Mouse (Mus musculus): Measurements from ENCODE around the gene Zfr. TPM values are rescaled to one million over a fixed set of nuclear protein-coding genes. Genes with fewer than 3 reads are reported as not detected.

The Zfr gene
- 124 and 177 TPM in 2 replicates for polyA plus RNA-seq (2011; ENCODE audit: insufficient read depth, insufficient read length, low read depth, missing spikeins)

GRCm38 (mm10) chr15:12117242-12118092 lies at the start of gene Zfr:
Zfr (plus strand) TSS chr15:12117831.
- H3K4me1 ChIP-seq (ENCODE audit: control insufficient read depth, insufficient read depth, low read length) = peaks cover 3% of the 10 kb centered on the region
- TF ChIP-seq CTCF (IDR thresholded peaks at IDR 0.05; ENCODE audit: low read depth, low read length) (no peak), EP300 (IDR thresholded peaks at IDR 0.05; ENCODE audit: insufficient read depth, low read depth, low read length) (no peak), POLR2A (IDR thresholded peaks at IDR 0.05; ENCODE audit: insufficient read depth, low read length) (peak; percentile 65)
- peak within 1 kb of the TSS; percentile 98 for H3K4me3 ChIP-seq (ENCODE audit: low read depth, low read length)
- H3K9ac ChIP-seq (ENCODE audit: low read depth, poor library complexity, severe bottlenecking) = peak within 1 kb of the TSS; percentile 98
- no peaks in the 10 kb centered on the region for H3K9me3 ChIP-seq (replicated peaks; ENCODE audit: control insufficient read depth, insufficient read depth, low read length, poor library complexity, severe bottlenecking)
- no peaks in the 10 kb centered on the region for H3K27me3 ChIP-seq (ENCODE audit: control insufficient read depth, insufficient read depth, low read length, poor library complexity, severe bottlenecking)
- peaks cover 3% of the 10 kb centered on the region; the same call in 1 of the 2 replicates for H3K36me3 ChIP-seq (ENCODE audit: control insufficient read depth, insufficient read depth, low read length, poor library complexity, severe bottlenecking)
- H3K27ac ChIP-seq (ENCODE audit: insufficient read depth, low read length) = peak within 1 kb of the TSS; percentile 28

DNA sequence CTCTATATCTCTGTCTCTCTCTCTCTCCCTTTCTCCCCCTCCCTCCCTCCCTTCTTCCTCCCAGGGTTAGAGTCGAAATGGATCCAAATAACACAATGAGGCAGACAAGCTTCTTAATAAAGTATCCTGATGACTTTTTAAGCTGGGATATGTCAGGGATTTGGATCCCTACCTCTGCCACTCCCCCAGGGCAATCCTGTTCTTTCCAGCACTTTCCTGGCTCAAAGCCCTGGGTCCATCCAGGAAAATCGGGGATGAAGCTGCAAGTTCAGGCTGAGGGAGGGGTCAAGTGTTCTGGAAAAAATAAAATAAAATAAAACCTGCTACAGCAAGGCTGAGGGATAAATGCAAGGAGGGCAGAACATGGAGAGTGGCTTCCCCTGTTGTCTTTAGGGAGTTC lies 49.7 kb upstream of the Zfr start:
- Histone ChIP-seq H3K4me3 (ENCODE audit: low read depth, low read length) (no peak overlapping the region), H3K4me1 (ENCODE audit: control insufficient read depth, insufficient read depth, low read length) (no peaks in the 10 kb centered on the region), H3K9me3 (replicated peaks; ENCODE audit: control insufficient read depth, insufficient read depth, low read length, poor library complexity, severe bottlenecking) (peaks cover 6% of the 10 kb centered on the region), H3K36me3 (ENCODE audit: control insufficient read depth, insufficient read depth, low read length, poor library complexity, severe bottlenecking) (no peaks in the 10 kb centered on the region), H3K27ac (ENCODE audit: insufficient read depth, low read length) (no peak overlapping the region), H3K9ac (ENCODE audit: low read depth, poor library complexity, severe bottlenecking) (no peak overlapping the region), H3K27me3 (ENCODE audit: control insufficient read depth, insufficient read depth, low read length, poor library complexity, severe bottlenecking) (no peaks in the 10 kb centered on the region)
- TF ChIP-seq EP300 (IDR thresholded peaks at IDR 0.05; ENCODE audit: insufficient read depth, low read depth, low read length) = no peak
- no peak for TF ChIP-seq CTCF (IDR thresholded peaks at IDR 0.05; ENCODE audit: low read depth, low read length)
- no peak for TF ChIP-seq POLR2A (IDR thresholded peaks at IDR 0.05; ENCODE audit: insufficient read depth, low read length)

- TF ChIP-seq POLR2A (IDR thresholded peaks at IDR 0.05; ENCODE audit: insufficient read depth, low read length) (no peak), EP300 (IDR thresholded peaks at IDR 0.05; ENCODE audit: insufficient read depth, low read depth, low read length) (no peak), CTCF (IDR thresholded peaks at IDR 0.05; ENCODE audit: low read depth, low read length) (no peak)
- no peaks in the 10 kb centered on the region; the same call in 1 of the 2 replicates for H3K9me3 ChIP-seq (replicated peaks; ENCODE audit: control insufficient read depth, insufficient read depth, low read length, poor library complexity, severe bottlenecking)
- H3K27me3 ChIP-seq (ENCODE audit: control insufficient read depth, insufficient read depth, low read length, poor library complexity, severe bottlenecking) = no peaks in the 10 kb centered on the region
- no peak overlapping the region for H3K9ac ChIP-seq (ENCODE audit: low read depth, poor library complexity, severe bottlenecking)
- H3K36me3 ChIP-seq (ENCODE audit: control insufficient read depth, insufficient read depth, low read length, poor library complexity, severe bottlenecking) = no peaks in the 10 kb centered on the region
- no peaks in the 10 kb centered on the region for H3K4me1 ChIP-seq (ENCODE audit: control insufficient read depth, insufficient read depth, low read length)
- no peak overlapping the region for H3K27ac ChIP-seq (ENCODE audit: insufficient read depth, low read length)
- no peak overlapping the region for H3K4me3 ChIP-seq (ENCODE audit: low read depth, low read length)
These were observed 49.0 kb upstream of the Zfr start for GRCm38 (mm10) chr15:12068395-12069218.

GRCm38 (mm10) chr15:12072709-12073336 lies 44.8 kb upstream of the Zfr start:
- no peak for TF ChIP-seq EP300 (IDR thresholded peaks at IDR 0.05; ENCODE audit: insufficient read depth, low read depth, low read length)
- TF ChIP-seq POLR2A (IDR thresholded peaks at IDR 0.05; ENCODE audit: insufficient read depth, low read length) = no peak
- TF ChIP-seq CTCF (IDR thresholded peaks at IDR 0.05; ENCODE audit: low read depth, low read length) = no peak
- H3K4me1 ChIP-seq (ENCODE audit: control insufficient read depth, insufficient read depth, low read length) = no peaks in the 10 kb centered on the region

GRCm38 (mm10) chr15:12074426-12074825 lies 43.2 kb upstream of the Zfr start:
- Histone ChIP-seq H3K9ac (ENCODE audit: low read depth, poor library complexity, severe bottlenecking) (no peak overlapping the region), H3K4me1 (ENCODE audit: control insufficient read depth, insufficient read depth, low read length) (no peaks in the 10 kb centered on the region), H3K4me3 (ENCODE audit: low read depth, low read length) (no peak overlapping the region), H3K27ac (ENCODE audit: insufficient read depth, low read length) (no peak overlapping the region), H3K27me3 (ENCODE audit: control insufficient read depth, insufficient read depth, low read length, poor library complexity, severe bottlenecking) (no peaks in the 10 kb centered on the region), H3K36me3 (ENCODE audit: control insufficient read depth, insufficient read depth, low read length, poor library complexity, severe bottlenecking) (no peaks in the 10 kb centered on the region), H3K9me3 (replicated peaks; ENCODE audit: control insufficient read depth, insufficient read depth, low read length, poor library complexity, severe bottlenecking) (no peaks in the 10 kb centered on the region)
- TF ChIP-seq CTCF (IDR thresholded peaks at IDR 0.05; ENCODE audit: low read depth, low read length) (no peak), POLR2A (IDR thresholded peaks at IDR 0.05; ENCODE audit: insufficient read depth, low read length) (no peak)

More at GRCm38 (mm10) chr15:12072709-12073336, 44.8 kb upstream of the Zfr start:
- Histone ChIP-seq H3K27me3 (ENCODE audit: control insufficient read depth, insufficient read depth, low read length, poor library complexity, severe bottlenecking) (no peaks in the 10 kb centered on the region), H3K36me3 (ENCODE audit: control insufficient read depth, insufficient read depth, low read length, poor library complexity, severe bottlenecking) (no peaks in the 10 kb centered on the region), H3K4me3 (ENCODE audit: low read depth, low read length) (no peak overlapping the region), H3K9ac (ENCODE audit: low read depth, poor library complexity, severe bottlenecking) (no peak overlapping the region), H3K27ac (ENCODE audit: insufficient read depth, low read length) (no peak overlapping the region), H3K9me3 (replicated peaks; ENCODE audit: control insufficient read depth, insufficient read depth, low read length, poor library complexity, severe bottlenecking) (no peaks in the 10 kb centered on the region)
